Mouse (Mus musculus) olfactory bulb, adult 2 months (tissue): ENCODE measurements around the gene Fhl1. TPM values are rescaled to one million over a fixed set of nuclear protein-coding genes. Genes with fewer than 3 reads are reported as not detected.

ENCODE experiments used
- H3K27ac ChIP-seq: fragments of 200-500 bp; 2 replicates; pipeline ENCODE4 v1.5.1; 2012; ENCODE audit warnings: low read depth, low read length; ENCODE audit not compliant: insufficient read depth
- H3K4me1 ChIP-seq: fragments of 200-500 bp; 2 replicates; pipeline ENCODE4 v1.6.1; 2012; ENCODE audit warnings: low read length; ENCODE audit not compliant: control insufficient read depth, insufficient read depth
- H3K4me3 ChIP-seq: fragments of 200-500 bp; 2 replicates; pipeline ENCODE4 v1.5.1; 2012; ENCODE audit warnings: mild to moderate bottlenecking, low read depth, low read length, moderate library complexity; ENCODE audit not compliant: insufficient read depth
- CTCF ChIP-seq: fragments of 200-500 bp; IDR thresholded peaks from 2 replicates; pipeline ENCODE4 v1.5.1; 2012; ENCODE audit warnings: low read depth, mild to moderate bottlenecking, low read length, moderate library complexity; ENCODE audit not compliant: insufficient read depth
- POLR2A ChIP-seq: fragments of 200-500 bp; IDR thresholded peaks from 2 replicates; pipeline ENCODE4 v1.6.1; 2012; ENCODE audit warnings: mild to moderate bottlenecking, low read depth, low read length, moderate library complexity; ENCODE audit not compliant: insufficient read depth
- WGBS: fragments of 180-500 bp; shearing (Covaris S2); methylation state at CpG from one replicate; pipeline ENCODE4 v1.1.7; 2018; 5-methylcytosine and 5-hydroxymethylcytosine counted together
- polyA plus RNA-seq: library from polyadenylated mRNA; stranded (reverse); fragments of >200 nt; gene quantifications from 2 replicates; pipeline ENCODE4 v1.2.4, GENCODE M21; 2012; ENCODE audit warnings: low replicate concordance; ENCODE audit not compliant: missing spikeins, insufficient read depth, insufficient read length

Fhl1 gene
- polyA plus RNA-seq: not detected in 2 replicates

GRCm38 (mm10) chrX:56731306-56732201, at the start of gene Fhl1:
Gene Fhl1 (plus strand): TSS chrX:56731787.
- Histone ChIP-seq H3K27ac (peak within 1 kb of the TSS; percentile 82), H3K4me3 (peak within 1 kb of the TSS; percentile 77), H3K4me1 (peaks cover 5% of the 10 kb centered on the region; the same call in 1 of the 2 replicates)
- 20% methylated on average over 57 of the region's 106 CpGs for WGBS
- TF ChIP-seq CTCF: no peak
- TF ChIP-seq POLR2A: no peak; the same call in 1 of the 2 replicates

- Histone ChIP-seq H3K4me3 (no peak overlapping the region), H3K4me1 (no peaks in the 10 kb centered on the region), H3K27ac (no peak overlapping the region)
- TF ChIP-seq POLR2A (no peak), CTCF (no peak)
- WGBS: 29% methylated on average over 1 of the region's 1 CpGs
Observed at GRCm38 (mm10) chrX:56682156-56682720, 49.3 kb upstream of the Fhl1 start.

GRCm38 (mm10) chrX:56683521-56683920, 48.1 kb upstream of the Fhl1 start:
- Histone ChIP-seq H3K27ac (no peak overlapping the region), H3K4me1 (no peaks in the 10 kb centered on the region), H3K4me3 (no peak overlapping the region)
- TF ChIP-seq CTCF: no peak
- TF ChIP-seq POLR2A: no peak
- 51% methylated on average over 10 of the region's 10 CpGs for WGBS

GRCm38 (mm10) chrX:56692554-56692953, 39.0 kb upstream of the Fhl1 start:
- WGBS: 91% methylated on average over 6 of the region's 6 CpGs
- Histone ChIP-seq H3K27ac (no peak overlapping the region), H3K4me3 (no peak overlapping the region), H3K4me1 (no peaks in the 10 kb centered on the region)
- no peak for TF ChIP-seq CTCF
- TF ChIP-seq POLR2A: no peak

- Histone ChIP-seq H3K4me1 (no peaks in the 10 kb centered on the region), H3K4me3 (no peak overlapping the region), H3K27ac (no peak overlapping the region)
- TF ChIP-seq POLR2A: no peak
- TF ChIP-seq CTCF: no peak
- 100% methylated on average over 2 of the region's 2 CpGs for WGBS
Observed at GRCm38 (mm10) chrX:56694539-56694938, 37.0 kb upstream of the Fhl1 start.

- TF ChIP-seq CTCF: no peak
- no peak for TF ChIP-seq POLR2A
- 68% methylated on average over 6 of the region's 6 CpGs for WGBS
- Histone ChIP-seq H3K4me3 (no peak overlapping the region), H3K4me1 (no peaks in the 10 kb centered on the region), H3K27ac (no peak overlapping the region)
Observed at GRCm38 (mm10) chrX:56697199-56697780, 34.3 kb upstream of the Fhl1 start.

- 77% methylated on average over 4 of the region's 4 CpGs for WGBS
- Histone ChIP-seq H3K4me3 (no peak overlapping the region), H3K4me1 (no peaks in the 10 kb centered on the region), H3K27ac (no peak overlapping the region)
- TF ChIP-seq POLR2A (no peak), CTCF (no peak)
Observed at GRCm38 (mm10) chrX:56697886-56698285, 33.7 kb upstream of the Fhl1 start.

- Histone ChIP-seq H3K4me1 (no peaks in the 10 kb centered on the region), H3K27ac (no peak overlapping the region), H3K4me3 (no peak overlapping the region)
- TF ChIP-seq CTCF (no peak), POLR2A (no peak)
- 90% methylated on average over 3 of the region's 3 CpGs for WGBS
Observed at GRCm38 (mm10) chrX:56701261-56701660, 30.3 kb upstream of the Fhl1 start.
